Mouse (Mus musculus): ENCODE data around the gene Kif15.

Gene Kif15

DNA sequence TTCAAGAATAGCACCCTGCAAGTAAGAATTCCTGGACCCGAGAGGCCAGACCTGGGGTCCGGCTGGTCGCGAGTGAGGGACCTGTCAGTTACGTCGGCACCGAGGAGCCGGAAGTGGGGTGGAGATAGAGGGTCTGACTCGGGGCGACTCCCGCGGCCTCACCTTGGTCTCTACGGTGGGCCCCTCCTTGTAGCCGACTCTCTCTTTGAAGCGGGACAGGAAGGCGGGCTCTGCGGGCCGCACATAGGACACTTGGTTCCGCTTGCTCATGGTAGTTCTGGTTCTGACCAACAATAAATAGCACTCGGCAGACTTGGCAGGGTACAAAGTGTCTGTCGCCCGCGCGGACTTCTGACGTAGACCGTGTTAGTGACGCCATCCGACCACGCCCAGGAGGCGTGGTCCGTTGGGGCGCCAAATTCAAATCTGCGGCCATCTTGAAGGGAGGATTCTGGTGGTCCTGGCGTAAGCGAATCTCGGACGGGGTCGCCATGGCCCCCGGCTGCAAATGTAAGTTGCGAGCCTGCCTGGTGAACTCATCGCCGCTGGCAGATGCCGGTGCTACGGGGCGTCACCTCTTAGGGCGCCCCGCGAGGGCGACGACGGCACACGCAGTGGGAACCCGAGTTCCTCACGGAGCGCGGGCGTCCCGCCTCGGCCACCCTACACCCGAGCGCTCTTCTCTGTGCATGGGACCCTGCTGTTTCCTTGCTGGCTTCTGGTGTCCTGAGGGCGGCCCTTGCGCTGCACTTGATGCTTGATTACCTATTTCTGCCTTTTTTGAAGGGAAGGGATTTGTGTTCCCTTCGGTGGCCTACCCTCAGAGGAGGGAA is at the start of gene Kif15, which contains the start of gene 1110059G10Rik:
Gene Kif15, plus strand, starts transcription at position 404 of the 833 bp plus-strand sequence.
Gene 1110059G10Rik, minus strand, starts transcription at position 358 of the 833 bp plus-strand sequence.
- peak; percentile 91 for DNase-seq (ENCODE audit: low read depth, low spot score)

GRCm38 (mm10) chr9:122901047-122901446 is 49.8 kb upstream of the Kif15 start:
- no peak for DNase-seq (ENCODE audit: low read depth, low spot score)

- DNase-seq (ENCODE audit: low read depth, low spot score), result no peak
These were observed 47.9 kb upstream of the Kif15 start for GRCm38 (mm10) chr9:122902717-122903535.

DNA sequence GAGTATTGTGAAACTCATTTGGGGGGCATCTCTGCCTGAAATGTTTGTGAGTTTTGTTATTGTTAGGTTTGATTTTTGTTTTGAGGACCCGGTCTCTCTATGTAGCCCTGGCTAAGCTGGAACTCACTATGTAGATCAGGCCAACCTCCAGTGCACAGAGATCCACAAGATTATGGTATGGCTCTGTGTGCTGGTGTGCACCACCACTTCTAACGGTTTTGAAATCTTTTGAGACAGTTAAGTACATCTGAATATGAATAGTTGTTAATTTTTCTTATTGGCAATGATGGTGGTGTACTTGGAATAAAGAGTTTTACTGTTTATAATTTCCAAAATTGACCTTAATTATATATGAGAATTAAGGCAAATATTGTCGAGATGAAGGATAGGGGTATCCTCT is 28.4 kb upstream of the Kif15 start:
- no peak for DNase-seq (ENCODE audit: low read depth, low spot score)

- DNase-seq (ENCODE audit: low read depth, low spot score), result no peak
These were observed 27.9 kb upstream of the Kif15 start, which contains the start of gene Zfp105 for GRCm38 (mm10) chr9:122922936-122923381. TSS of gene Zfp105 (plus strand) at chr9:122923072.

DNA sequence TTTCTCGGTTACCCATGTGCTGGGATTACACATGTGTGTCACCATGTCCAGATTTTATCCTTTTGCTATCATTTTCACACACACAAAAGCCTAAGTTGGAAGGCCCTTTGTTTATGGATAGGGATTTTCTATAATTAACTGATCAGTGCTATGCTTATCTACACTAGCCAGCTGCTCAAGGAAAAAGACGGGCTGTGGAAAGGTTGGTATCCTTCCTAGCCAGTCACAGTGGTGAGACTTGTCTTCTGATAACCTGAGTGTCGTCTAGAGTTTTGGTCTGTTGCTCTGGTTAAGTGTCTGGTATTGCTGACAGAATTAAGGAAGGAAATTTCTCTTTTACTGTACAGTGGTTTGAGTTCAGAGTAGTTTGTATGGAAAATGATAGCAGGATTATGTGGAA is 21.9 kb upstream of the Kif15 start:
- DNase-seq (ENCODE audit: low read depth, low spot score), result no peak

- no peak for DNase-seq (ENCODE audit: low read depth, low spot score)
These were observed 47.8 kb downstream of the Kif15 start for GRCm38 (mm10) chr9:122998406-122999192.

DNA sequence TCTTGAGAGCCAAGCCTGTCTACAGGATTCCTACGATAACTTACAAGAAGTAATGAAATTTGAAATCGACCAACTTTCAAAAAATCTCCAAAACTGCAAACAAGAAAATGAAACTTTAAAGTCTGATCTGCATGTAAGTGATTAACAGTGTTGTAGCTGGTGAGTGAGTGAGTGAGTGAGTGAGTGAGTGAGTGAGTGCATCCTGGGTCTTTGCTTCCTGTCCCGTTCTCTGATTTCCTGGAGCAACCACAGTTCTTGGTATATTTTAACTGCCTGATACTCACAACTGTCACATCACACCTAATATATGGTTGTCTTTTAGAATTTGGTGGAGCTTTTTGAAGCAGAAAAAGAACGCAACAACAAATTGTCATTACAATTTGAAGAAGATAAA is 48.3 kb downstream of the Kif15 start:
- DNase-seq (ENCODE audit: low read depth, low spot score), result no peak

DNA sequence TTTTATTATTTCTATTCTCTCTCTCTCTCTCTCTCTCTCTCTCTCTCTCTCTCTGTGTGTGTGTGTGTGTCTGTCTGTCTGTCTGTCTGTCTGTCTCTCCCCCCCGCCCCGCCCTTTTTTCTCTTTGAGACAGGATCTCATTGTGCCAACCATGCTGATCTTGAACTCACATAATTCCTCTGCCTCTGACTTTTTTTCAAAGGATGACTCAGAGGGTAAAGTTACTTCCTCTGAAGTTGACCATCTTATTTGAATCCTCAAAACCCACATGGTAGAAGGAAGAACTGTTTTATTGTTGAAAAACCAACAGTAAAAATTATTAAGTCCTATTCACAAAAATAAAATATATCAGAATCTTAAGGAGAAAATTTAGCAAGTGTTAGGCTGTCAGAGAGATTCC is 53.9 kb downstream of the Kif15 start:
- no peak for DNase-seq (ENCODE audit: low read depth, low spot score)

- no peak for DNase-seq (ENCODE audit: low read depth, low spot score)
These were observed 55.2 kb downstream of the Kif15 start for GRCm38 (mm10) chr9:123006071-123006470.

DNA sequence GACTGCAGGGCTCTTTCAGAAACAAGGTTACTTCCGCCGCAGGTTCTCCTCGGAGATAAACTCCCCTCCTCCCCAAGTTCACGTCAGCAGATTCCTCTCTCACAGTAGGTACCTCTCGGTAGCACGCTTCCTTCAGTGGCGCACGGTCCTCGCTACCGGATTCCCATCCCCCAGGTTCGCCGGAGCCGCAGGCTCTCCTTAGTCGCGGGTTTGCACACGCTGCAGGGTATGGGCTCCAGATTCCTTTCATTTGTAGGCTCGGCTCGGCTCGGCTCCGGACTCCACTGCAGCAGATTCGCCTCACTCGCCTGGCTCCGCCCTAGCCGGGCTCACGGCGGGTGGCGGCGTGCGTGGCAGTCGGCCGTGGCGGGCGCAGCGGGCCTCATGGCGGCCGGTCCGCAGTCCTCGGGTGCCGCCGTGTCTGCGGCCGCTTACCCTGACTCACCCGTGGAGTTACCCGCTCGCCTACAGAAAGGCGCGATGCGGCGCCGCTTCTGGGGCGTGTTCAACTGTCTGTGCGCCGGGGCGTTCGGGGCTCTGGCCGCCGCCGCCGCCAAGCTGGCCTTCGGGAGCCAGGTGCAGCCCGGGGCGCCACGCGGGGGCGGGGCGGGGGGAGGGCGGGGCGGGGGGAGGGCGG is 70.3 kb downstream of the Kif15 start, which contains the start of gene Tmem42:
Gene Tmem42, plus strand, starts transcription at position 332 of the 637 bp plus-strand sequence.
- DNase-seq (ENCODE audit: low read depth, low spot score), result peak; percentile 67

- peak; percentile 21 for DNase-seq (ENCODE audit: low read depth, low spot score)
These were observed 71.0 kb downstream of the Kif15 start for GRCm38 (mm10) chr9:123021636-123022379.

DNA sequence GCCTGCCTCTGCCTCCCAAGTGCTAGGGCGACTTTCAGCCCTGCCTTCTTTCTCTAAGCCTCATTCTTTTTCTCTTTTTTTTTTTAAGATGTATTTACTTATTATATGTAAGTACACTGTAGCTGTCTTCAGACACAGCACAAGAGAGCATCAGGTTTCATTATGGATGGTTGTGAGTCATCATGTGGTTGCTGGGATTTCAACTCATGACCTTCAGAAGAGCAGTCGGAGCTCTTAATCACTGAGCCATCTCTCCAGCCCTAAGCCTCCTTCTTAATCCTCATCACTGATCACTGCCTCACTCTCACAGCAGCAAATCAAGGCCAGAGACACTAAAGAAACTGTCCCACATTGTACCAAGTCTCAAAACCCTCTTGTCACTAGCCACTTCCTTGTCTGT is 73.4 kb downstream of the Kif15 start:
- DNase-seq (ENCODE audit: low read depth, low spot score), result no peak

- no peak for DNase-seq (ENCODE audit: low read depth, low spot score)
These were observed 80.8 kb downstream of the Kif15 start for GRCm38 (mm10) chr9:123031496-123032246.

DNA sequence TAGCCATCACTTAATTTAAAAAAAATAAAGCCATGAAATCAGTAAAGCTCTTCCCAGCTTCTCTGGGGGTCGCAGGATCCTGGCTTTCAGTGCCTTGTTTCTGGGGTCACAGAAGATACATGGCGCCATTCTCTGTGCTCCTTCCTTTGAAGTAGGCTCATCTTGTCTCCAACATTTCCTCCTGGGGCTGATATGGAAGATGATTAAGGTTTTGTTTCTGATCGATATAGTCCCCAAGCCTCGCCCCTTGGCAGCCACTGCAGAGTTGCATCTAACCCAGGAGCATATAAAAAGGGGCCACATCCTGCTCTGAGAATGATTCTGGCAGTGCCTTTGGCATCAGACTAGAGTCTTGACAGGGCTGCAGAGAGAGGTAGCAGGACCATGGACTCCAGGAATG is 83.6 kb downstream of the Kif15 start, which contains the start of gene Tgm4:
Gene Tgm4, plus strand, starts transcription at position 301 of the 400 bp plus-strand sequence.
- DNase-seq (ENCODE audit: low read depth, low spot score), result no peak

DNA sequence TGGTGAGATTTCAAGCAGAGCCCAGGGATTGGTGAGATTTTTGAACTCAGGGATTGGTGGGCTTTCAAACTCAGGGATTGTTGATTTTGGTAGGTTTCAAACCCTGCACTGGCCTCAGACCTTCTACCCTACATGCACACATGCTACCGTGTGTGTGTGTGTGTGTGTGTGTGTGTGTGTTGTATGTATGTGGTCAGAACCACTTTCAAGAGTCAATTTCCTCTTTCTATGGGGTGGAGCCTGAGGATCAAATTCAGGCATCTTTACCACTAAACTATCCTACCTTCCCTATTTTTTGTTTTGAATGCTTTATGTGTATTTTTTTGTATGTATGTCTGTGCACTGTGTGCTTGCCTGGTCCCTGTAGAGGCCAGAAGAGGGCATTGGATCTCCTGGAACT is 96.8 kb downstream of the Kif15 start:
- no peak for DNase-seq (ENCODE audit: low read depth, low spot score)

DNA sequence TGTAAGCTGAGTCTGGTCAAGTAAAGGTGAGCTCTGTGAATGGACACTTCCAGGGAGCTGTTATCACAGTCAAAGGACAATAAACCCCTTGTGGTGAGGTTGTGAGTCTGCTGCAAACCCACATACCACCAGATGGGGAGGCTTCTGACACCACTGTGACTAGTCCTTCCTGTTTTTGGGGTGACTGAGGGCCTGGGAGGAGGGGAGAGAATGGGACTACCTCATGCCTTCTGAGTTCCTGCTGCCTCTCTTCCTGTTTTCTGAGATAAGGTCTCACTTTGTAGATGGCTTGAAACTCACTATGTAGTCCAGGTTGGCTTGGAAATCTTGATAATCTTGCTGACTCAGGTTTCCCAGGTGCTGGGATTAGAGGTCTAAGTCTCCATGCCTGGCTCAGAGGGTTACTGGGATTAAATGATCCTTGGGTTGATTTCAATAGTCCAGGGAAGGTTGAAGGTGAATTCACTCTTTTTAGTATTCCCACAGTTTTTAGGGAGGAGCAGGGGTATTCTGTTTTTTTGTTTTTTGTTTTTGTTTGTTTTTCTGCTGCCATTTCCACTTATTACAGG is 108.0 kb downstream of the Kif15 start:
- DNase-seq (ENCODE audit: low read depth, low spot score), result no peak

GRCm38 (mm10) chr9:123060172-123060571 is 109.3 kb downstream of the Kif15 start:
- DNase-seq (ENCODE audit: low read depth, low spot score), result no peak
